Mouse (Mus musculus) lung, postnatal 25 days (tissue): ENCODE results near the gene Ppp1r12b.
A peak's percentile ranks its signal among the peaks of the same experiment; 100 is the strongest.

Experiments
- DNase-seq: peaks from one replicate; pipeline ENCODE4 v3.0.0; 2022; ENCODE audit warnings: low spot score

The Ppp1r12b gene

DNA sequence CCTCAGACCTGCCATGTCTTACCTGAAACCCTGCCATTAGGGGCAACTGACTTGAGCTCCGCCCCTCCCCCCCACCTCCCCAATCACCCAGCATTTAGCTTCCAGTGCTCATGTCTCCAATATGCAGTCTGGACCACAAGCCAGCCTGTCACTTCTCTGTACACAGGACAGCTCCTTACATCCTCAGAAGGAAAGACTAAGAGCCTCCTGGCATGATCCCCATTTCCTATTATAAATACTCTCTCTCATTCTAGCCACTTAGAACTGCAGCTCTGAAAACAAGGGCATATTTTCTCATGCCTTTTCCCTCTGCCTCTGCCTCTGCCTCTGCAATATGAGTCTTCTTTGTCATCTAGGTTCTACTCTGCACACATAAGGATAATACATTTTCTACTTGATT is 159.7 kb downstream of the Ppp1r12b start:
- no peak for DNase-seq

GRCm38 (mm10) chr1:134791456-134791855 is 164.3 kb downstream of the Ppp1r12b start:
- DNase-seq: no peak

- no peak for DNase-seq
These were observed 164.9 kb downstream of the Ppp1r12b start for GRCm38 (mm10) chr1:134790716-134791439.

DNA sequence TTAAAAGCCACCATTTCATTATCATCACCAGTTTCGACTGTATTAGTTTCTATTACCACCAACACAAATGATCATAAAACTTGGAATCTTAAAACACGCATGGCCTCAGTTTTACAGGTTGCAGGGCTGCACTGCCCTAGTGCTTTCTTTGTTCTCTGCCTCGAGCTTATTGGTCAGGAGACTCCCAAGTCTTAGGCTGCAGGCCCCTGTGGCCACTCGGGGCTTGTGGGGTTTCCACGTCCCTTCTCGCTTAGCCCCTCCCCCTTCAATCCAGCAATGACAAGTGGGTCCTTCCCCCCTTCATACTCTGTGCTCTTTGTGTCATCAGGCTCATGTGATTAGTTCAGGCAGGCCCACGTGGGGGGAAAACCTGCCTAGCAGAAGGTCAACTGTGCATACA is 167.6 kb downstream of the Ppp1r12b start:
- no peak for DNase-seq

GRCm38 (mm10) chr1:134784911-134785310 is 170.8 kb downstream of the Ppp1r12b start:
- DNase-seq: no peak

- DNase-seq: no peak
These were observed 171.3 kb downstream of the Ppp1r12b start for GRCm38 (mm10) chr1:134784481-134784880.

- peak; percentile 66 for DNase-seq
These were observed 171.8 kb downstream of the Ppp1r12b start for GRCm38 (mm10) chr1:134783958-134784357.

DNA sequence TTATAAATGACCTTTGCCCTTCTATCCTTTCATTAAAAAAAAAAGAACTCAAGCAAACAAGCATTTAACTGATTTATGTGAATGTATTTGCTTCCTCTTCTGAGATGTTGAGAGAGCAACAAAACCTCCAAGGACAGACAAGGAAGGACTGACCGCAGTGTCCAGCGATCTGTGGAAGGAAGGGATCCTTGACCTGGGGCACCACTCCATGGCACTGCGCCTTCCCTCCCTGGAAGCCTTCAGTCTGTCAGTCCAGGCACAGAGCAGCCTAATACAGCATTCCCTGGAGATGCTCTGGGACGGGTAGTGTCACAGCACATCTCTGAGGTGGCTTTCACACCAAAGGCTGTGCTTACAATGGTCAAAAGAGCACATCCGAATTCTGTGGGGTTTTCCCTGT is 172.9 kb downstream of the Ppp1r12b start:
- DNase-seq: no peak

- DNase-seq: no peak
These were observed 177.7 kb downstream of the Ppp1r12b start for GRCm38 (mm10) chr1:134777936-134778548.

DNA sequence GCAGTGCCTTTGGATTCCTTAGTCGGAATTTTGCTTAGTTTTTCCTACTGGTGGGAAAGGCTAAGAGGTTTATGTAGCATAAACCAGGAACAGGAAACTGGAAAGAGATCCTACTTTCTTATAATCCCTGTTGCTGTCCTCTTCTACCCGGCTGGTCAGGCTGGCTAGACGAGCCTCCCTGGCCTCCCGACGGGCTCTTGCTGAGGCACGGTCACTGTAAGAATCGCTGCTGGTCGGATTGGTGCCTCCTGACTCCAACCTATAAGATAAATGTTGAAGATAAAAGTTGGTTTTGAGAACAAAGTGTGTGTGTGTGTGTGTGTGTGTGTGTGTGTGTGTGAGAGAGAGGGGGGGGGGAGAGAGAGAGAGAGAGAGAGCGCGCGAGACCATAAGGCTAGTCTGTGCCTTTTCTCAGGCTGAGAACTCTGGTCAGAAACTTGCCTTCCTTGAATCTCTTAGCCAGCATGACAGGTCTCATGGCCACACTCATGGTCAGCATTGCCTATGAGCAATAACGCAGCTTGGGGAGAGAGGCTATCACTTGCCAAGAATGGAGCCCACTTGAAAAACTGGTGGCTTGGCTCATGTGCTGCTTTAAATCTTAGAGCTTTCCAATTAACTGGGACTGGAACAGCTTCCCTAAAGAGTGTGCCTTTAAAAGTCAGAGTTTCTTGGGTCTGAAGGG is 178.4 kb downstream of the Ppp1r12b start:
- DNase-seq: no peak

DNA sequence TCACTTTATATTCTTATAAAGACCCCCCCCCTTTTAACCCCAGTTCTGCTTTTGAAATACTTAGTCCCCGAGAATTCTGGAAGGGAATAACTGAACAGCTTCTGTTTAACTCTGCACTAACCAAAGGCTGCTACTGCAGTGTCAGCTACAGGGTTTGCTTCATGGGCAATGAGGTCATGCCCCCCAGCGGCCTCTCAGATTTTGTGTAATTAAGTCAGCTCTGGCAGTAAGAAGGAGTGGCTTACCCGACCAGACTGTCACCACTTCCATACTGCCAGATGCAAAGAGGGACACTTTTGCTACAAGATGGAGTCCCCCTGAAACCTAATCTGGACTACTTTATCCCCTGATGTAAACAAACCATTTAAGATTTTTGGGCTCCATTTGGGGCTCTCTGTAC is 180.1 kb downstream of the Ppp1r12b start:
- DNase-seq: no peak

DNA sequence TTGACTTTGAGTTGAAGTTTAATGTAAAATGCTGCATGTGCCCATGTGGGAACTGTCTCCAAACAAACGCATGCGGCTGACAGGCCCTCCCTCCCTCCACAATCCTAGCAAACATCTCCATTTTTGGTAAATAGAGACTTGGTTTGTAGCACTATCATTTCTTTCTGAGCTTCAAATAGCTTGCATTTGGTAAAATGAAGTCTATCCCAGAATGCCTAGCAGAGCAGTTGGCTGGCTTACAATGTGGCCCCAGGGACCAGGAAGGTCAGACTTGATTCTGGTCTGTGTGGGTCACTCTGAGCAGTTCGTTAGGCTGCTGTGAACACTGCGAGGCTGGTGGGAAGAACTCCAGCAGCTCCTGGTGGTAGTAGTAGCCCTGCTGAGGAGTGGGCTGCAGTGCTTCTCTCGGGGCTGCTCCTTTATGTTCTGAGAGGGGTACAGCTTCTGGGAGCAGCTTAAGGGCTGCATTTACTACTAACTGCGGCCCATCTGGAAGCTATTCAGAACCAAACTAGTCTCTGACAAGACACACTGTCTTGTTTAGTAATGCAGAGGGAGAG is 180.9 kb downstream of the Ppp1r12b start:
- no peak for DNase-seq

GRCm38 (mm10) chr1:134774247-134774646 is 181.5 kb downstream of the Ppp1r12b start:
- no peak for DNase-seq

- no peak for DNase-seq
These were observed 182.5 kb downstream of the Ppp1r12b start for GRCm38 (mm10) chr1:134773256-134773655.

GRCm38 (mm10) chr1:134772821-134773220 is 182.9 kb downstream of the Ppp1r12b start:
- DNase-seq: no peak

- DNase-seq: no peak
These were observed 183.7 kb downstream of the Ppp1r12b start for GRCm38 (mm10) chr1:134771999-134772398.

DNA sequence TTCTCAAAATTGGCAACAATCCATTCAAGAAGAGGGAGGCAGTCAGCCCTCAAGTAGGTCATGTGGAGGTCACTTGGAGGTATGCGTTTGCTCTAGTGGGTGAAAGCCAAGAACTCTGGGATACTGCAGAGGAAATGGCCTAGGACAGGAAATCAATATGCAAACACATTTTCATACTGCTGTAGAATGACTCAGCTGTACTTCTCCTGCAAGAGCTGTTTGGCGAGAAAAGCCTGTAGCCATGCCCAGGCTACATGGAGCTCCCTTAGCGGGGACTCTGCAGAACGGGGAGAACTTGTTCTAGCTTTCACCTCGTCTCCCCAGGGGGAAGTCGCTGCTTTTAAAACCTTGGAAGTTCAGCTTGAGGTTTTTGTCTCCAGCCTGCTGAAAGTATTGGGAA is 184.4 kb downstream of the Ppp1r12b start:
- peak; percentile 85 for DNase-seq

DNA sequence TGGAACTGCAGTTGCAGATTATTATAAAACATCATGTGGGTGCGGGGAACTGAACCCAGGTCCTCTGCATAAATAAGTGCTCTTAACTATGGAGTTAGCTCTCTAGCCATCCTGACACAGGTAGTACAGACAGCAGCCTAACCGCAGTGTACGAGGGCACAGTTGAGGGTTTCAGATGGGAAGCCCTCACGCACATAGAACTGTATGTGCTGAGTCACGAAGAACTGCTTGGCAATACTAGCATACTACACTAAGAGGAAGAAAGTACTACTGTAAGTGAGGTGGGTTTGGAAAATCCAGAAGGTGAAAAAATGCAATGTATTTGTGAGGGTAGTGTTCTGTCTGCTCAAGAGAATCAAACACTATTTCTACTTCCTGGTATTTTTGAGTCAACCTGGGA is 185.4 kb downstream of the Ppp1r12b start:
- no peak for DNase-seq

GRCm38 (mm10) chr1:134766448-134766847 is 189.3 kb downstream of the Ppp1r12b start:
- no peak for DNase-seq

GRCm38 (mm10) chr1:134764831-134765458 is 190.8 kb downstream of the Ppp1r12b start:
- no peak for DNase-seq

DNA sequence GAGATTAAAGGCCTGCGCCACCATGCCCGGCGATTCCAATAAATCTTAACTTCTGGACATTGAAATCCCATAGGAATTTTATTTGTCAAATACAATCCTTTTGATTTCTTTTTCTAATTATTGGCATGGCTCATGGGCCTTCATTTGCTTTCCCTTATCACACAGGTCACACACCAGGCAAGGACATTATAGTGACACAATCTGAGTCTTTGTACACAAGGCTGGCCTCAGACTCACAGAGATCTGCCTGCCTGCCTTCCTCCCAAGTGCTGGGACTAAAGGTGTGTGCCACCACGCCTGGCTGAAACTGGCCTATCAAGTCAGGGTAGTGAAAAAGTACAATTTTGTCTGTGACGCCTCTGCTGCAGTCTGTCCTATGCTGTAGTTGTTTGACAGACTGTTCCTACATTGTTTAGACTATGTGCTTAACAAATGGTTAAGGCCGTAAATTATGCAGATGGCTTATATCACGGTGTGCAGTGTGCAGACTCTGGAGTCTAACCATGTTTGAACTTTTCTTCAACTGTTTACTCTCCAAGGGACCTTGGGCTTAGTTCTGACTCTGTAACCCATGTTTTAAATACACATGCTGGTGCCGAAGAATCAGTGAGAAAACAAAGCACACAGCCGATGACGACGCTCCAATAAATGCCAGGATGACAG is 191.8 kb downstream of the Ppp1r12b start:
- no peak for DNase-seq

DNA sequence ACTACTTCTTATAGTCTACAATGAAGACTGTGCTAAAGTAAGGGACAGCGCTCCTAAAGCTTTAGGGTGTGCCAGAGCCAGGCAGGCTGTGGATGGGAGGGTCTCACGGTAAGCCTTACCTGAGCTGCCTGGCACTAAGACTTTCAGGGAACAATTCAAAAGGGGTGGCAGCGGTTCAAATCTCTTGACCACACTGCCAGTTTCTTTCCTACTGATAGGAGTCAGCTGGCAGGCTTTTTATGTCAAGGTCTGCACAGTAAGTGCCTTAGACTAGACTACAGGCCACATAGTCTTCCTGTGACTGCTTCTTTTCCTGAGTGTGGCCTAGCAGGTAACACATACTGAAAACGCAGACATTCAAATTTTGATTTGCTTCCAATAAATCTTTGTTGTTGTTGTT is 192.5 kb downstream of the Ppp1r12b start:
- no peak for DNase-seq
